Mouse (Mus musculus): Measurements from ENCODE around the gene Ptpn4. TPM values are rescaled to one million over a fixed set of nuclear protein-coding genes. Genes with fewer than 3 reads are reported as not detected.

Ptpn4 gene
- polyA plus RNA-seq, 1 experiment from 2014 or later = 4.1 TPM

- Histone ChIP-seq H3K27me3 (ENCODE audit: control insufficient read depth, insufficient read depth, low read length) (no peaks in the 10 kb centered on the region), H3K9me3 (ENCODE audit: control insufficient read depth, low read length) (no peaks in the 10 kb centered on the region), H3K4me1 (ENCODE audit: control insufficient read depth, insufficient read depth, low read length) (no peaks in the 10 kb centered on the region), H3K4me2 (ENCODE audit: low read depth, severe bottlenecking) (no peak overlapping the region), H3K4me3 (ENCODE audit: low read depth, low read length) (no peak overlapping the region), H3K9ac (ENCODE audit: low read length) (no peak overlapping the region), H3K36me3 (ENCODE audit: control insufficient read depth, insufficient read depth, low read length) (no peaks in the 10 kb centered on the region), H3K27ac (replicated peaks; ENCODE audit: low read depth, low read length) (no peak overlapping the region)
- DNase-seq (ENCODE audit: low spot score) (no peak), ATAC-seq (ENCODE audit: insufficient number of reproducible peaks, low FRiP score, low TSS enrichment, low read depth) (no peak)
- WGBS = 75% methylated on average over 7 of the region's 7 CpGs
Measured at GRCm38 (mm10) chr1:119863507-119864296, 26.3 kb upstream of the Ptpn4 start.

- Histone ChIP-seq H3K4me3 (ENCODE audit: low read depth, low read length) (no peak overlapping the region), H3K4me1 (ENCODE audit: control insufficient read depth, insufficient read depth, low read length) (no peaks in the 10 kb centered on the region), H3K27me3 (ENCODE audit: control insufficient read depth, insufficient read depth, low read length) (no peaks in the 10 kb centered on the region), H3K9ac (ENCODE audit: low read length) (no peak overlapping the region), H3K9me3 (ENCODE audit: control insufficient read depth, low read length) (no peaks in the 10 kb centered on the region), H3K27ac (replicated peaks; ENCODE audit: low read depth, low read length) (no peak overlapping the region), H3K36me3 (ENCODE audit: control insufficient read depth, insufficient read depth, low read length) (no peaks in the 10 kb centered on the region), H3K4me2 (ENCODE audit: low read depth, severe bottlenecking) (no peak overlapping the region)
- WGBS = 84% methylated on average over 5 of the region's 5 CpGs
- ATAC-seq (ENCODE audit: insufficient number of reproducible peaks, low FRiP score, low TSS enrichment, low read depth) (no peak), DNase-seq (ENCODE audit: low spot score) (no peak)
Measured at GRCm38 (mm10) chr1:119859566-119859965, 22.2 kb upstream of the Ptpn4 start.

GRCm38 (mm10) chr1:119852980-119853379 lies 15.6 kb upstream of the Ptpn4 start:
- WGBS = 87% methylated on average over 5 of the region's 5 CpGs
- no peaks in the 10 kb centered on the region for H3K36me3 ChIP-seq (ENCODE audit: control insufficient read depth, insufficient read depth, low read length)
- H3K9ac ChIP-seq (ENCODE audit: low read length) = no peak overlapping the region
- no peak for ATAC-seq (ENCODE audit: insufficient number of reproducible peaks, low FRiP score, low TSS enrichment, low read depth)
- no peak overlapping the region for H3K27ac ChIP-seq (replicated peaks; ENCODE audit: low read depth, low read length)
- H3K27me3 ChIP-seq (ENCODE audit: control insufficient read depth, insufficient read depth, low read length) = no peaks in the 10 kb centered on the region
- no peak overlapping the region for H3K4me2 ChIP-seq (ENCODE audit: low read depth, severe bottlenecking)
- H3K4me3 ChIP-seq (ENCODE audit: low read depth, low read length) = no peak overlapping the region
- H3K4me1 ChIP-seq (ENCODE audit: control insufficient read depth, insufficient read depth, low read length) = no peaks in the 10 kb centered on the region
- no peak for DNase-seq (ENCODE audit: low spot score)
- H3K9me3 ChIP-seq (ENCODE audit: control insufficient read depth, low read length) = no peaks in the 10 kb centered on the region

- DNase-seq (ENCODE audit: low spot score) (no peak), ATAC-seq (ENCODE audit: insufficient number of reproducible peaks, low FRiP score, low TSS enrichment, low read depth) (no peak)
- no peaks in the 10 kb centered on the region for H3K27me3 ChIP-seq (ENCODE audit: control insufficient read depth, insufficient read depth, low read length)
- no peak overlapping the region for H3K4me2 ChIP-seq (ENCODE audit: low read depth, severe bottlenecking)
- H3K36me3 ChIP-seq (ENCODE audit: control insufficient read depth, insufficient read depth, low read length) = no peaks in the 10 kb centered on the region
- H3K27ac ChIP-seq (replicated peaks; ENCODE audit: low read depth, low read length) = no peak overlapping the region
- WGBS = 88% methylated on average over 4 of the region's 4 CpGs
- no peak overlapping the region for H3K4me3 ChIP-seq (ENCODE audit: low read depth, low read length)
- H3K9me3 ChIP-seq (ENCODE audit: control insufficient read depth, low read length) = no peaks in the 10 kb centered on the region
- H3K9ac ChIP-seq (ENCODE audit: low read length) = no peak overlapping the region
- no peaks in the 10 kb centered on the region for H3K4me1 ChIP-seq (ENCODE audit: control insufficient read depth, insufficient read depth, low read length)
Measured at GRCm38 (mm10) chr1:119852339-119852738, 14.9 kb upstream of the Ptpn4 start.

DNA sequence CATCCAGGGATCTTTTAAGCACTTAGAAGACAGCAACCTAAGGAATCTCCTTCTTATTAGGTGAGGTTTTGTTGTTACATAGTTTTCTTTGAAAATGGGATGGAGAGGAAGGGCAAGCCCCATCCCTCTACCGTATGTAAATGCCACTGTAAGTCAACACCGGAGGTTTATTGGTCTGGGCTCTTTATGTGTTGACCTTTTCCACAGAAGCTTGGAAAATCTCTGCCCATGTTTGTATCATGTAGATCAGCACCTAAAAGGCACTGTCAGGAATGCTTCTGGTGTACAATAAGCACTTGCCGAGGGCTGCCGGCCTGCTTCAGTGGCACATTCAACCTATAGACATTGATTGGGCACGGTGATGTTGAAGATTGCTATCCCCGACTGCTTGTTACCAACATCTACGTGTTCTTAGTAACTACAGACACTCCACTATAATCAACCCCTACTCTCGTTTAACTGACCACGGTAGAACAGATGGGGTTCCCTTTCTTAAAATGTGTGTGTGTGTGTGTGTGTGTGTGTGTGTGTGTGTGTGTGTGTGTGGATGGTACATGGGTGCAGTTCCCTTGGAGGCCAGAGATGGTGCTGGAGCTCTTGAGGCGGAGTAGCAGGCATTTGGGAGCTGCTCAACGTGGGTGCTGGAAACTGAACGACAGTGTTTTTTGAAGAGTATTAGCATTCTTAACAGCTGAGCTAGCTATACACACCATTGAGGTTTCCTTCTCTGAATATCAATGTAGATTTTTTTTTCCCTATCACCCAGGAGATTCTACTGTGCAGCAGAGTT lies 11.9 kb upstream of the Ptpn4 start:
- no peaks in the 10 kb centered on the region for H3K27me3 ChIP-seq (ENCODE audit: control insufficient read depth, insufficient read depth, low read length)
- no peak for ATAC-seq (ENCODE audit: insufficient number of reproducible peaks, low FRiP score, low TSS enrichment, low read depth)
- no peaks in the 10 kb centered on the region for H3K9me3 ChIP-seq (ENCODE audit: control insufficient read depth, low read length)
- 88% methylated on average over 12 of the region's 12 CpGs for WGBS
- H3K27ac ChIP-seq (replicated peaks; ENCODE audit: low read depth, low read length) = no peak overlapping the region
- DNase-seq (ENCODE audit: low spot score) = no peak
- no peaks in the 10 kb centered on the region for H3K36me3 ChIP-seq (ENCODE audit: control insufficient read depth, insufficient read depth, low read length)
- no peaks in the 10 kb centered on the region for H3K4me1 ChIP-seq (ENCODE audit: control insufficient read depth, insufficient read depth, low read length)
- H3K9ac ChIP-seq (ENCODE audit: low read length) = no peak overlapping the region
- H3K4me2 ChIP-seq (ENCODE audit: low read depth, severe bottlenecking) = no peak overlapping the region
- H3K4me3 ChIP-seq (ENCODE audit: low read depth, low read length) = no peak overlapping the region

DNA sequence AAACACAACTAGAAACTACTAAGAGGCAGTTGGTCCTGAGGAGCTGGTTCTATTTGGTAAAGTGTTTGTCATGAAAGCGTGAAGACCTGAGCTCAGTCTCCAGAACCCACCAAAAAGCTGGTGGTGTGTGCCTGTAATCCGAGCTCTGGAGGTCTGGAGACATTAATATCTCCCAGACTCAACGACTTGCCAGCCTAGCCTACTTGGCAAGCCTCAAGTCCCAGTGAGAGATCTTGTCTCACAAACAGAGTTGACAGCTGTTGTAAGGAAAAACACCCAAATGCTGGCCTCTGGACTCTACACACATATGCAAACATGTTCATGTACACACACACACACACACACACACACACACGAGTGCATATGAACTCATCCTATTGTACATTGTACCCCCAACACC lies 7.9 kb upstream of the Ptpn4 start:
- Histone ChIP-seq H3K4me2 (ENCODE audit: low read depth, severe bottlenecking) (no peak overlapping the region), H3K4me1 (ENCODE audit: control insufficient read depth, insufficient read depth, low read length) (no peaks in the 10 kb centered on the region), H3K27me3 (ENCODE audit: control insufficient read depth, insufficient read depth, low read length) (no peaks in the 10 kb centered on the region), H3K9ac (ENCODE audit: low read length) (no peak overlapping the region), H3K4me3 (ENCODE audit: low read depth, low read length) (no peak overlapping the region), H3K36me3 (ENCODE audit: control insufficient read depth, insufficient read depth, low read length) (no peaks in the 10 kb centered on the region), H3K27ac (replicated peaks; ENCODE audit: low read depth, low read length) (no peak overlapping the region), H3K9me3 (ENCODE audit: control insufficient read depth, low read length) (no peaks in the 10 kb centered on the region)
- WGBS = 49% methylated on average over 4 of the region's 4 CpGs
- DNase-seq (ENCODE audit: low spot score) (no peak), ATAC-seq (ENCODE audit: insufficient number of reproducible peaks, low FRiP score, low TSS enrichment, low read depth) (no peak)

DNA sequence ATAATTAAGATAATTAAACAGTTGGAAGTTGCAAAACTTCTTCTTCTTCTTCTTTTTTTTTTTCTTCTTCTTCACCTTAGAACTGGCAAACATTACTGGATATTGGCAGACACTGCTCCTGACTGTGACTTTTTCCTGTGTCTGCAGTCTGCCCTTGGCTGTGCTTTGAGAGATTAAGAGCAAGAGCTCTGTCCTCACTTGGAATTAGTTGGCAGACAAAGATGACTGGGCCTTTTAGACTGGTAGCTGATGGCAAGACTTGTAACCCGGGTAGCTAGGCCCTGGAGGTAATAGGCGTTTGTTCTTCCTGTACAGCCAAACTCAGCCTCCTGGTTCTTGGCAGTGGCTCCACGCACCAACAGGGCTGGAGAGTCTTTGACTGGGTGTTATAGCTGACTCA lies 5.7 kb upstream of the Ptpn4 start:
- no peak for ATAC-seq (ENCODE audit: insufficient number of reproducible peaks, low FRiP score, low TSS enrichment, low read depth)
- H3K4me2 ChIP-seq (ENCODE audit: low read depth, severe bottlenecking) = no peak overlapping the region
- WGBS = 89% methylated on average over 3 of the region's 3 CpGs
- no peaks in the 10 kb centered on the region for H3K4me1 ChIP-seq (ENCODE audit: control insufficient read depth, insufficient read depth, low read length)
- no peak for DNase-seq (ENCODE audit: low spot score)
- H3K9me3 ChIP-seq (ENCODE audit: control insufficient read depth, low read length) = no peaks in the 10 kb centered on the region
- H3K27ac ChIP-seq (replicated peaks; ENCODE audit: low read depth, low read length) = no peak overlapping the region
- H3K27me3 ChIP-seq (ENCODE audit: control insufficient read depth, insufficient read depth, low read length) = no peaks in the 10 kb centered on the region
- H3K9ac ChIP-seq (ENCODE audit: low read length) = no peak overlapping the region
- no peaks in the 10 kb centered on the region for H3K36me3 ChIP-seq (ENCODE audit: control insufficient read depth, insufficient read depth, low read length)
- H3K4me3 ChIP-seq (ENCODE audit: low read depth, low read length) = no peak overlapping the region

GRCm38 (mm10) chr1:119838241-119838640 lies 828 bp upstream of the Ptpn4 start:
- no peaks in the 10 kb centered on the region for H3K9me3 ChIP-seq (ENCODE audit: control insufficient read depth, low read length)
- no peak for DNase-seq (ENCODE audit: low spot score)
- no peak overlapping the region for H3K9ac ChIP-seq (ENCODE audit: low read length)
- H3K4me3 ChIP-seq (ENCODE audit: low read depth, low read length) = no peak overlapping the region
- H3K27me3 ChIP-seq (ENCODE audit: control insufficient read depth, insufficient read depth, low read length) = no peaks in the 10 kb centered on the region
- peaks cover 5% of the 10 kb centered on the region; the same call in 1 of the 2 replicates for H3K4me1 ChIP-seq (ENCODE audit: control insufficient read depth, insufficient read depth, low read length)
- H3K27ac ChIP-seq (replicated peaks; ENCODE audit: low read depth, low read length) = no peak overlapping the region
- no peaks in the 10 kb centered on the region for H3K36me3 ChIP-seq (ENCODE audit: control insufficient read depth, insufficient read depth, low read length)
- WGBS = 40% methylated on average over 3 of the region's 3 CpGs
- no peak for ATAC-seq (ENCODE audit: insufficient number of reproducible peaks, low FRiP score, low TSS enrichment, low read depth)
- H3K4me2 ChIP-seq (ENCODE audit: low read depth, severe bottlenecking) = no peak overlapping the region

Measured in limb, embryonic 11.5 days (tissue).